Mouse (Mus musculus) intestine, postnatal 0 days (tissue): ENCODE results near the gene Oprd1. TPM values are rescaled to one million over a fixed set of nuclear protein-coding genes. Genes with fewer than 3 reads are reported as not detected.

Experiments used
- ATAC-seq: fragments of 200-750 bp; cut with Nextera tagmentation; 2 replicates; pipeline ENCODE4 v1.8.0; 2017; ENCODE audit warnings: mild to moderate bottlenecking, moderate TSS enrichment, moderate library complexity
- H3K27ac ChIP-seq: fragments of 300-500 bp; sonication (generic); 2 replicates; pipeline ENCODE4 v1.5.1; 2014; ENCODE audit warnings: mild to moderate bottlenecking, low read depth, low read length, moderate library complexity
- H3K27me3 ChIP-seq: fragments of 300-500 bp; sonication (generic); replicated peaks from 2 replicates; pipeline ENCODE4 v1.6.1; 2014; ENCODE audit warnings: low read length, mixed read lengths; ENCODE audit not compliant: control insufficient read depth, insufficient read depth
- H3K36me3 ChIP-seq: fragments of 300-500 bp; sonication (generic); 2 replicates; pipeline ENCODE4 v1.6.1; 2014; ENCODE audit warnings: mild to moderate bottlenecking, moderate library complexity; ENCODE audit not compliant: control insufficient read depth, insufficient read depth
- H3K4me1 ChIP-seq: fragments of 300-500 bp; sonication (generic); replicated peaks from 2 replicates; pipeline ENCODE4 v1.6.1; 2014; ENCODE audit warnings: antibody characterized with exemption, low read length, mixed read lengths; ENCODE audit not compliant: control insufficient read depth, insufficient read depth
- H3K4me2 ChIP-seq: fragments of 300-500 bp; sonication (generic); replicated peaks from 2 replicates; pipeline ENCODE4 v1.6.1; 2014; ENCODE audit warnings: low read depth, mild to moderate bottlenecking, moderate library complexity
- H3K4me3 ChIP-seq: fragments of 300-500 bp; sonication (generic); 2 replicates; pipeline ENCODE4 v1.5.1; 2014; ENCODE audit warnings: low read depth, low read length
- H3K9ac ChIP-seq: fragments of 300-500 bp; sonication (generic); 2 replicates; pipeline ENCODE4 v1.6.1; 2014; ENCODE audit warnings: mild to moderate bottlenecking, low read depth, low read length
- H3K9me3 ChIP-seq: fragments of 300-500 bp; sonication (generic); 2 replicates; pipeline ENCODE4 v1.6.1; 2016; ENCODE audit warnings: mixed run types; ENCODE audit not compliant: control insufficient read depth
- CTCF ChIP-seq: sonication (generic); IDR thresholded peaks from 2 replicates; pipeline ENCODE4 v1.5.1; 2016; ENCODE audit warnings: low read depth, mild to moderate bottlenecking, control low read depth, antibody characterized with exemption, moderate library complexity
- WGBS: fragments of 180-500 bp; shearing (Covaris S2); extraction: QIAGEN DNeasy Blood & Tissue Kit; methylation state at CpG from one replicate; pipeline ENCODE4 v1.1.7; 2014; 5-methylcytosine and 5-hydroxymethylcytosine counted together
- polyA plus RNA-seq: library from polyadenylated mRNA; unstranded; fragments of >200 nt; fragmentation: Nextera tagmentation; extraction: Ambion mirVana; gene quantifications from 2 replicates; pipeline ENCODE4 v1.2.1, GENCODE M21; 2015

Oprd1 gene
- polyA plus RNA-seq, 1 experiment from 2014 or later = 0.29 TPM

- no peak for TF ChIP-seq CTCF
- Histone ChIP-seq H3K4me3 (no peak overlapping the region), H3K27ac (no peak overlapping the region; the same call in 1 of the 2 replicates), H3K4me1 (0 out of 2 replicates have a peak, but pooled peaks cover 3% of the 10 kb centered on the region), H3K27me3 (no peaks in the 10 kb centered on the region), H3K9me3 (no peaks in the 10 kb centered on the region), H3K4me2 (no peak overlapping the region), H3K36me3 (no peaks in the 10 kb centered on the region), H3K9ac (no peak overlapping the region)
- ATAC-seq = no peak
- WGBS = 38% methylated on average over 8 of the region's 8 CpGs
These were observed 82.0 kb downstream of the Oprd1 start for GRCm38 (mm10) chr4:132062289-132062688.

Other genes starting within 250 kb of the Oprd1 start
- gene Tmem200b, start 222.7 kb downstream of the Oprd1 start, polyA plus RNA-seq = 1.3 and 1.7 TPM in 2 replicates
- gene Gm10300, start 69.8 kb downstream of the Oprd1 start, polyA plus RNA-seq = 0.08 and 0.09 TPM in 2 replicates
- gene Epb41, start 69.2 kb downstream of the Oprd1 start, polyA plus RNA-seq = 22.2 TPM in 2 replicates
- gene Ythdf2, start 67.8 kb upstream of the Oprd1 start, polyA plus RNA-seq = 38.3 and 44.9 TPM in 2 replicates
- gene Gmeb1, start 117.1 kb upstream of the Oprd1 start, polyA plus RNA-seq = 8.9 and 9.6 TPM in 2 replicates
- 43.2 and 47.5 TPM in 2 replicates for gene Taf12, start 129.9 kb upstream of the Oprd1 start, polyA plus RNA-seq
- 48.2 and 48.3 TPM in 2 replicates for gene Rab42, start 158.9 kb upstream of the Oprd1 start, polyA plus RNA-seq
- 80.1 and 84.1 TPM in 2 replicates for gene Trnau1ap, start 185.1 kb upstream of the Oprd1 start, polyA plus RNA-seq
- gene Rcc1, start 209.1 kb upstream of the Oprd1 start, polyA plus RNA-seq = 47.4 and 48.7 TPM in 2 replicates